Mouse (Mus musculus) kidney, embryonic 14.5 days (tissue): ENCODE measurements around the gene Slc25a34. TPM values are rescaled to one million over a fixed set of nuclear protein-coding genes. Genes with fewer than 3 reads are reported as not detected.

Experiments used
- ATAC-seq: fragments of 200-750 bp; cut with Nextera tagmentation; 2 replicates; pipeline ENCODE4 v1.8.0; 2017; ENCODE audit warnings: moderate number of reproducible peaks, mild to moderate bottlenecking, moderate TSS enrichment, moderate library complexity; ENCODE audit not compliant: low FRiP score, low TSS enrichment
- H3K27ac ChIP-seq: fragments of 300-500 bp; sonication (generic); 2 replicates; pipeline ENCODE4 v1.5.1; 2014; ENCODE audit warnings: low read depth, mild to moderate bottlenecking, low read length, moderate library complexity, mixed read lengths
- H3K27me3 ChIP-seq: fragments of 300-500 bp; sonication (generic); 2 replicates; pipeline ENCODE4 v1.6.1; 2014; ENCODE audit warnings: mild to moderate bottlenecking, low read length; ENCODE audit not compliant: control insufficient read depth, insufficient read depth
- H3K36me3 ChIP-seq: fragments of 300-500 bp; sonication (generic); 2 replicates; pipeline ENCODE4 v1.6.1; 2014; ENCODE audit warnings: low read length, mixed read lengths; ENCODE audit not compliant: control insufficient read depth, insufficient read depth
- H3K4me1 ChIP-seq: fragments of 300-500 bp; sonication (generic); 2 replicates; pipeline ENCODE4 v1.6.1; 2014; ENCODE audit warnings: low read length, mixed read lengths; ENCODE audit not compliant: control insufficient read depth, insufficient read depth
- H3K4me2 ChIP-seq: fragments of 300-500 bp; sonication (generic); replicated peaks from 2 replicates; pipeline ENCODE4 v1.6.1; 2014; ENCODE audit warnings: low read depth, mild to moderate bottlenecking, low read length
- H3K4me3 ChIP-seq: fragments of 300-500 bp; sonication (generic); 2 replicates; pipeline ENCODE4 v1.5.1; 2014; ENCODE audit warnings: mild to moderate bottlenecking, low read length
- H3K9ac ChIP-seq: fragments of 300-500 bp; sonication (generic); 2 replicates; pipeline ENCODE4 v1.6.1; 2014; ENCODE audit warnings: low read depth, mild to moderate bottlenecking, low read length, moderate library complexity
- H3K9me3 ChIP-seq: fragments of 300-500 bp; sonication (generic); 2 replicates; pipeline ENCODE4 v1.6.1; 2016; ENCODE audit warnings: low read length; ENCODE audit not compliant: control insufficient read depth
- WGBS: fragments of 180-500 bp; shearing (Covaris S2); extraction: QIAGEN DNeasy Blood & Tissue Kit; methylation state at CpG from one replicate; pipeline ENCODE4 v1.1.7; 2014; 5-methylcytosine and 5-hydroxymethylcytosine counted together
- polyA plus RNA-seq: library from polyadenylated mRNA; unstranded; fragments of >200 nt; fragmentation: Nextera tagmentation; extraction: Ambion mirVana; gene quantifications from 2 replicates; pipeline ENCODE4 v1.2.1, GENCODE M21; 2014

Gene Slc25a34
- polyA plus RNA-seq, 1 experiment from 2014 or later: not detected

GRCm38 (mm10) chr4:141659739-141660138, 36.1 kb upstream of the Slc25a34 start:
- no peak overlapping the region for H3K27ac ChIP-seq
- peaks cover 5% of the 10 kb centered on the region for H3K4me1 ChIP-seq
- H3K4me2 ChIP-seq: no peak overlapping the region
- H3K4me3 ChIP-seq: no peak overlapping the region
- H3K36me3 ChIP-seq: peaks cover 33% of the 10 kb centered on the region; the same call in 1 of the 2 replicates
- WGBS: 73% methylated on average over 4 of the region's 4 CpGs
- H3K27me3 ChIP-seq: no peaks in the 10 kb centered on the region
- ATAC-seq: no peak
- H3K9ac ChIP-seq: no peak overlapping the region
- no peaks in the 10 kb centered on the region for H3K9me3 ChIP-seq

GRCm38 (mm10) chr4:141658846-141659484, 35.3 kb upstream of the Slc25a34 start:
- Histone ChIP-seq H3K4me1 (no peaks in the 10 kb centered on the region), H3K4me3 (no peak overlapping the region), H3K9ac (no peak overlapping the region), H3K9me3 (no peaks in the 10 kb centered on the region), H3K4me2 (no peak overlapping the region), H3K27me3 (no peaks in the 10 kb centered on the region), H3K36me3 (peaks cover 36% of the 10 kb centered on the region; the same call in 1 of the 2 replicates), H3K27ac (no peak overlapping the region)
- no peak for ATAC-seq
- 93% methylated on average over 6 of the region's 6 CpGs for WGBS

GRCm38 (mm10) chr4:141656932-141657331, 33.3 kb upstream of the Slc25a34 start:
- Histone ChIP-seq H3K4me2 (no peak overlapping the region), H3K36me3 (peaks cover 39% of the 10 kb centered on the region; the same call in 1 of the 2 replicates), H3K27ac (no peak overlapping the region), H3K9me3 (no peaks in the 10 kb centered on the region), H3K4me1 (no peaks in the 10 kb centered on the region), H3K27me3 (no peaks in the 10 kb centered on the region), H3K4me3 (no peak overlapping the region), H3K9ac (no peak overlapping the region)
- ATAC-seq: no peak
- 87% methylated on average over 8 of the region's 8 CpGs for WGBS

- no peaks in the 10 kb centered on the region for H3K9me3 ChIP-seq
- no peaks in the 10 kb centered on the region for H3K4me1 ChIP-seq
- H3K4me2 ChIP-seq: no peak overlapping the region
- no peak overlapping the region for H3K4me3 ChIP-seq
- 81% methylated on average over 12 of the region's 12 CpGs for WGBS
- no peak overlapping the region for H3K9ac ChIP-seq
- H3K27me3 ChIP-seq: no peaks in the 10 kb centered on the region
- peaks cover 36% of the 10 kb centered on the region; the same call in 1 of the 2 replicates for H3K36me3 ChIP-seq
- no peak for ATAC-seq
- no peak overlapping the region for H3K27ac ChIP-seq
Measured at GRCm38 (mm10) chr4:141655908-141656608, 32.4 kb upstream of the Slc25a34 start.

- no peaks in the 10 kb centered on the region for H3K4me1 ChIP-seq
- H3K9ac ChIP-seq: no peak overlapping the region
- no peak overlapping the region for H3K4me3 ChIP-seq
- no peak overlapping the region for H3K4me2 ChIP-seq
- ATAC-seq: no peak
- WGBS: 92% methylated on average over 6 of the region's 6 CpGs
- H3K36me3 ChIP-seq: peaks cover 21% of the 10 kb centered on the region; the same call in 1 of the 2 replicates
- no peaks in the 10 kb centered on the region for H3K9me3 ChIP-seq
- H3K27me3 ChIP-seq: no peaks in the 10 kb centered on the region
- no peak overlapping the region for H3K27ac ChIP-seq
Measured at GRCm38 (mm10) chr4:141654509-141654908, 30.9 kb upstream of the Slc25a34 start.

GRCm38 (mm10) chr4:141653813-141654212, 30.2 kb upstream of the Slc25a34 start:
- H3K9me3 ChIP-seq: no peaks in the 10 kb centered on the region
- ATAC-seq: no peak
- no peak overlapping the region for H3K4me3 ChIP-seq
- no peak overlapping the region for H3K4me2 ChIP-seq
- no peaks in the 10 kb centered on the region for H3K4me1 ChIP-seq
- no peak overlapping the region for H3K27ac ChIP-seq
- 92% methylated on average over 13 of the region's 13 CpGs for WGBS
- H3K27me3 ChIP-seq: no peaks in the 10 kb centered on the region
- no peak overlapping the region for H3K9ac ChIP-seq
- H3K36me3 ChIP-seq: peaks cover 14% of the 10 kb centered on the region; the same call in 1 of the 2 replicates

- no peak for ATAC-seq
- Histone ChIP-seq H3K9ac (no peak overlapping the region), H3K27ac (no peak overlapping the region), H3K4me2 (no peak overlapping the region), H3K4me3 (no peak overlapping the region), H3K27me3 (no peaks in the 10 kb centered on the region), H3K36me3 (peaks cover 13% of the 10 kb centered on the region; the same call in 1 of the 2 replicates), H3K4me1 (no peaks in the 10 kb centered on the region), H3K9me3 (no peaks in the 10 kb centered on the region)
- WGBS: 92% methylated on average over 8 of the region's 8 CpGs
Measured at GRCm38 (mm10) chr4:141653044-141653443, 29.4 kb upstream of the Slc25a34 start.

- Histone ChIP-seq H3K27me3 (no peaks in the 10 kb centered on the region), H3K4me3 (no peak overlapping the region), H3K9ac (no peak overlapping the region), H3K36me3 (peaks cover 9% of the 10 kb centered on the region; the same call in 1 of the 2 replicates), H3K9me3 (no peaks in the 10 kb centered on the region), H3K4me1 (no peaks in the 10 kb centered on the region), H3K4me2 (no peak overlapping the region), H3K27ac (no peak overlapping the region)
- no peak for ATAC-seq
- WGBS: 94% methylated on average over 10 of the region's 10 CpGs
Measured at GRCm38 (mm10) chr4:141651944-141652343, 28.3 kb upstream of the Slc25a34 start.

GRCm38 (mm10) chr4:141651286-141651685, 27.7 kb upstream of the Slc25a34 start:
- H3K9me3 ChIP-seq: no peaks in the 10 kb centered on the region
- no peak overlapping the region for H3K4me3 ChIP-seq
- 89% methylated on average over 6 of the region's 6 CpGs for WGBS
- H3K27ac ChIP-seq: no peak overlapping the region
- ATAC-seq: no peak
- peaks cover 8% of the 10 kb centered on the region; the same call in 1 of the 2 replicates for H3K36me3 ChIP-seq
- H3K4me2 ChIP-seq: no peak overlapping the region
- no peaks in the 10 kb centered on the region for H3K4me1 ChIP-seq
- H3K9ac ChIP-seq: no peak overlapping the region
- no peaks in the 10 kb centered on the region for H3K27me3 ChIP-seq
